Mouse (Mus musculus) liver, postnatal 0 days (tissue): ENCODE results near the gene Slk.

ENCODE experiments used
- CTCF ChIP-seq: sonication (generic); IDR thresholded peaks from 2 replicates; pipeline ENCODE4 v1.5.1; 2016; ENCODE audit warnings: antibody characterized with exemption, low read depth
- EP300 ChIP-seq: IDR thresholded peaks from 2 replicates; pipeline ENCODE4 v1.6.1; 2016; ENCODE audit warnings: antibody characterized with exemption, low read depth, mild to moderate bottlenecking

- TF ChIP-seq EP300 (no peak), CTCF (no peak)
Observed at GRCm38 (mm10) chr19:47561996-47562441, 17.5 kb upstream of the Slk start.
